Mouse (Mus musculus) liver, embryonic 14.5 days (tissue): Measurements from ENCODE around the gene Galns.
A peak's percentile ranks its signal among the peaks of the same experiment; 100 is the strongest.

ENCODE experiments used
- CTCF ChIP-seq: IDR thresholded peaks from 2 replicates; pipeline ENCODE4 v1.5.1; 2016; ENCODE audit warnings: antibody characterized with exemption, low read depth, control low read depth
- EP300 ChIP-seq: IDR thresholded peaks from 2 replicates; pipeline ENCODE4 v1.6.1; 2016; ENCODE audit warnings: antibody characterized with exemption, low read depth

DNA sequence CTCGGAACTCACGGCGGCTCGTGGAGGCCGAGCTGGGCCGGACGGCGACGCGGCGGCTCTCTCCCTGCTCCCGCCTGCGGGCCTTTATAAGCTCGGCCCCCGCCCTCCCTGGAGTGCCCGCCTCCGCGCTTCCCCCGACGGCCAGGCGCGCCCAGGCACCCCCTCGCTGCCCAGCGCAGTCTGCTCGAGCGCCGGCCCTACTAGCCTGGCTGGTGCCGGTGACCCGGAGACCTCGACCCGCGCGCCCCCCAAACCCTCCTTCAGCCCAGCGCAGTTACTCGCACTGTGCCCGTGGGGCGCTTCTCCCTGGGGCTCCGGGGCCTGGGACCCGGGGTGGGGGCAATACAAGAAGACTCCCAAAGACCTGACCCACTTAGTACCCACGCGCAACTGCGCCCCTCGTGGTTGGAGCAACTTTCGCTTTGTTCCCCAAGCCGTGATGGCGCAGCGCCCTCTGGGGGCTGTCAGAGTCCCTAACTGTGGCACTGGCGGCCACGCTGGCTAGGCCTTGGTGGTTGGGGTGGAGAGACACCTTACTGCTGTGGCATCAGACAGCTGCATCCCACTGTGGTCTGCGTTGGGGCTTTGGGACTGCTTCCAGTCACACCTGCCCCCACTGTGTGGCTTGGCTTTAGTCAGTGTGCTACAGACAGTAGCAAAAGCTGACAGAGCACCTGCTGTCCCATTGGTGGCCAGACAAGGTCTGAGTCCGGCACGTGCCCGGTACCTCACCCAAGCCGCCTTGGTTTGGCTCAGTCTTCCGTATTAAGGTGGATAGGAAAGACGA, 59.8 kb downstream of the Galns start, which contains the start of gene Piezo1:
- no peak; the same call in 1 of the 2 replicates for TF ChIP-seq EP300
- peak; percentile 100 for TF ChIP-seq CTCF
